Mouse (Mus musculus) stomach, postnatal 0 days (tissue): ENCODE results near the gene Cox6a1. TPM values are rescaled to one million over a fixed set of nuclear protein-coding genes. Genes with fewer than 3 reads are reported as not detected.
A peak's percentile ranks its signal among the peaks of the same experiment; 100 is the strongest.
"Not testable (repeated sequence)": the region's sequence is repeated elsewhere in the genome, so short reads cannot be mapped to it uniquely, and the experiment has no call there.

Experiments used
- ATAC-seq: fragments of 200-750 bp; cut with Nextera tagmentation; 2 replicates; pipeline ENCODE4 v1.8.0; 2017; ENCODE audit not compliant: low FRiP score, low TSS enrichment
- DNase-seq: peaks from one replicate; pipeline ENCODE4 v3.0.0-alpha.2; 2016; ENCODE audit warnings: low spot score
- H3K27ac ChIP-seq: fragments of 300-500 bp; sonication (generic); replicated peaks from 2 replicates; pipeline ENCODE4 v1.5.1; 2014; ENCODE audit warnings: mild to moderate bottlenecking, control low read depth
- H3K27me3 ChIP-seq: fragments of 300-500 bp; sonication (generic); 2 replicates; pipeline ENCODE4 v1.6.1; 2014; ENCODE audit warnings: low read length; ENCODE audit not compliant: control insufficient read depth, insufficient read depth
- H3K36me3 ChIP-seq: fragments of 300-500 bp; sonication (generic); 2 replicates; pipeline ENCODE4 v1.6.1; 2014; ENCODE audit warnings: low read length, mixed read lengths; ENCODE audit not compliant: control insufficient read depth, insufficient read depth
- H3K4me1 ChIP-seq: fragments of 300-500 bp; sonication (generic); replicated peaks from 2 replicates; pipeline ENCODE4 v1.6.1; 2014; ENCODE audit warnings: antibody characterized with exemption; ENCODE audit not compliant: control insufficient read depth, insufficient read depth
- H3K4me2 ChIP-seq: fragments of 300-500 bp; sonication (generic); replicated peaks from 2 replicates; pipeline ENCODE4 v1.6.1; 2014; ENCODE audit warnings: low read depth, mild to moderate bottlenecking, control low read depth, moderate library complexity
- H3K4me3 ChIP-seq: fragments of 300-500 bp; sonication (generic); 2 replicates; pipeline ENCODE4 v1.5.1; 2014; ENCODE audit warnings: low read depth, low read length, control low read depth
- H3K9ac ChIP-seq: fragments of 300-500 bp; sonication (generic); 2 replicates; pipeline ENCODE4 v1.6.1; 2014; ENCODE audit warnings: mild to moderate bottlenecking, low read length, control low read depth, mixed read lengths
- H3K9me3 ChIP-seq: fragments of 300-500 bp; sonication (generic); 2 replicates; pipeline ENCODE4 v1.6.1; 2016; ENCODE audit warnings: low read length; ENCODE audit not compliant: control insufficient read depth
- CTCF ChIP-seq: IDR thresholded peaks from 2 replicates; pipeline ENCODE4 v1.5.1; 2016; ENCODE audit warnings: antibody characterized with exemption, low read depth, mild to moderate bottlenecking, moderate library complexity
- EP300 ChIP-seq: optimal IDR thresholded peaks from 2 replicates; pipeline ENCODE3; 2016; ENCODE audit warnings: antibody characterized with exemption
- WGBS: fragments of 180-500 bp; shearing (Covaris S2); extraction: QIAGEN DNeasy Blood & Tissue Kit; methylation state at CpG from one replicate; pipeline ENCODE4 v1.1.7; 2014; 5-methylcytosine and 5-hydroxymethylcytosine counted together
- polyA plus RNA-seq: library from polyadenylated mRNA; unstranded; fragments of >200 nt; fragmentation: Nextera tagmentation; extraction: Ambion mirVana; gene quantifications from 2 replicates; pipeline ENCODE4 v1.2.1, GENCODE M21; 2015

Cox6a1 gene
- polyA plus RNA-seq, 1 experiment from 2014 or later: 1,574 TPM

DNA sequence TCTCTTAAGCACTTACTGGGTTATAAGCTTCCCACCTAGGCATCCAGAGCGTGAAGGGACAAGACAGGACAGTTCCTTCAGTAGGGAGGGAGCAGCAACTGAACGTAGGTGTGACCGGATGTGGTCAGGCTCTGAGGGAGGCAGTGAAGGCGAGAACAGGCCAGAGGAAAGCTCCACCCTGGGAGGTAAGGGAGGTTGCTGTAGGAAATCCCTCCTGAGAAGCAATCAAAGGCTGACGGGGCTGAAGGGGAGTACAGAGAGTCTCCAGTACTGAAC lies 35.2 kb downstream of the Cox6a1 start:
- peak; percentile 43 for DNase-seq
- no peak for TF ChIP-seq EP300
- no peak for TF ChIP-seq CTCF
- H3K27ac ChIP-seq: 0 out of 2 replicates have a peak overlapping the region, but pooled peaks have one; percentile 49

DNA sequence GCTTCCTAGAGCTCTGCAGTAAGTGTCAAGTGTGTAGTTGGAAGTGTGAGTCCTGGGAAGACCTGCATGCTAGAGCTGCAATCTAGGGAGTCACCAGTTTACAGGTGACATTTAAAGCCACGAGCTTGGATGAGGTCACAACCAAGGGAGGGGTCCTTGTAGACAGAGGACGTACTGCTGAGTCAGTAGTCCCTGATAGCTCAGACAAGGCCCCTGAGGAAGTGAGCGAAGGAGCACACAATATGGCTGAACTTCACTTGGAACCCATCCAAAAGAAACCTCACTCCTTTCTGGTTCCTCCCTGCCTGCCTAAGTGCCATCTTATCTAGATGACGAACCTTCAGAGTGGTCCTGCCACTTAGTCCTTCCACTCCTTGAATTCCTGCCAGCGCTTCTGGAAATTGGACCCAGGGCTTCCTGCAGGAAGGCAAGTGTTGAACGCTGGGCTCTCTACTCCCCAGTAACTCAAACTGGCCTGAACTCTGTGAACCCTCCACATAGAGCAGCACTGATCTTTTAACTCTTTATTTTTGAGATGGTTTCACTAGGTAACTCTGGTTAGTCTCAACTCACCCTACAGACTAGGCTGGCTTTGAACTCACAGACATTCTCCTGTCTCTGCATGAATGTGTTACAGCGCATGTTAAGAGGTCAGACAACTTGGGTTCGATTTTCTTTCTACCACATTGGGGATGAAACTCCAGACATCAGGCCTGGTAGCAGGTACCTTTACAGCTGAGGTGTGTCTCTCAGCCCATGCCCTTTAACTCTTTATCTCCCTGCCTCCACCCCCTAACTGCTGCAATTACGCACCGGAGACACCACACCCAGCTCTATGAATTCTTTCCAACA lies 35.7 kb downstream of the Cox6a1 start:
- Histone ChIP-seq H3K27me3 (no peaks in the 10 kb centered on the region), H3K27ac (peak overlapping the region; percentile 70; the same call in 1 of the 2 replicates), H3K9me3 (no peaks in the 10 kb centered on the region), H3K4me2 (no peak overlapping the region), H3K4me3 (no peak overlapping the region), H3K9ac (no peak overlapping the region), H3K4me1 (peaks cover 5% of the 10 kb centered on the region; the same call in 1 of the 2 replicates), H3K36me3 (no peaks in the 10 kb centered on the region)
- peak; percentile 89 for ATAC-seq
- no peak for TF ChIP-seq CTCF
- no peak for TF ChIP-seq EP300
- DNase-seq: peak; percentile 43
- WGBS: 51% methylated on average over 10 of the region's 10 CpGs

More for the DNA sequence above, 35.2 kb downstream of the Cox6a1 start:
- H3K36me3 ChIP-seq: no peaks in the 10 kb centered on the region
- peak; percentile 41 for ATAC-seq
- H3K9me3 ChIP-seq: no peaks in the 10 kb centered on the region
- H3K9ac ChIP-seq: no peak overlapping the region
- no peaks in the 10 kb centered on the region for H3K27me3 ChIP-seq
- WGBS: 51% methylated on average over 5 of the region's 5 CpGs
- H3K4me2 ChIP-seq: no peak overlapping the region
- H3K4me3 ChIP-seq: no peak overlapping the region
- H3K4me1 ChIP-seq: peaks cover 5% of the 10 kb centered on the region; the same call in 1 of the 2 replicates

DNA sequence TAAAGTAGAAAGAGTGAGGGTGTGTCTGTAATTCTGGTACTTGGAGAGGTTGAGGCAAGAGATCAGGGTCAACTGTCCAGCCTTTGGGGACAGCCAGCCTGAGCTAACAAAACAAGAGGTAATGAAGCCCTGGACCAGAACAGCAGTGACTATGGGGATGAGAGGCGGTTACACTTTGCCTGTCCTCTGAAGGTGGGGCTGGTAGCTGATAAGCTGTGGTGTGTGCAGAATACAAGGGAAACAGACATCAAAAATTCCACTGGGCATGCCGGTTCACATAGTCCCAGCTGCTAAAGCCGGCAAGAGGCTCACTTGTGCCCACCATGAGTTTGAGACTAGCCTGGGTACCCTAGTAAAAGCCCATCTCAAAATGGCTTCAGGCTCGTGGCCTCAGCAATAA lies 36.4 kb downstream of the Cox6a1 start:
- 64% methylated on average over 4 of the region's 4 CpGs for WGBS
- Histone ChIP-seq H3K4me1 (peaks cover 5% of the 10 kb centered on the region; the same call in 1 of the 2 replicates), H3K9me3 (no peaks in the 10 kb centered on the region), H3K27me3 (no peaks in the 10 kb centered on the region), H3K36me3 (no peaks in the 10 kb centered on the region), H3K27ac (peak overlapping the region; percentile 35; the same call in 1 of the 2 replicates), H3K4me3 (no peak overlapping the region), H3K9ac (no peak overlapping the region), H3K4me2 (no peak overlapping the region)
- ATAC-seq (no peak), DNase-seq (no peak)
- TF ChIP-seq EP300 (no peak), CTCF (no peak)

DNA sequence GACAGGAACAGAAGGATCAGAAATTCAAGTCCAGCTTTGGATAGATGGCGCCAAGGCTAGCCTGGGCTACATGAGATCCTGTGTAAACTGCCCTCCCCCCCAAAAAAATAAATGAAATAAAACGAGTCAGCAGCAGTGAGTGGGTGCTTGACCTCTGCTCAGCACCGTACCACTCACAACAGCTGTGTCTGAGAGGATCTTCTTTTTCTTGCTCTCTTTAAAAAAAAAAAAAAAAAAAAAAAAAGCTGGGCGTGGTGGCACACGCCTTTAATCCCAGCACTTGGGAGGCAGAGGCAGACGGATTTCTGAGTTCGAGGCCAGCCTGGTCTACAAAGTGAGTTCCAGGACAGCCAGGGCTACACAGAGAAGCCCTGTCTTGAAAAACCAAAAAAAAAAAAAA lies 46.6 kb downstream of the Cox6a1 start:
- not testable (repeated sequence) for ATAC-seq, H3K4me1 ChIP-seq, H3K27me3 ChIP-seq, H3K27ac ChIP-seq, H3K36me3 ChIP-seq, H3K9me3 ChIP-seq, DNase-seq, H3K9ac ChIP-seq, H3K4me2 ChIP-seq, H3K4me3 ChIP-seq
- WGBS: 72% methylated on average over 3 of the region's 7 CpGs

DNA sequence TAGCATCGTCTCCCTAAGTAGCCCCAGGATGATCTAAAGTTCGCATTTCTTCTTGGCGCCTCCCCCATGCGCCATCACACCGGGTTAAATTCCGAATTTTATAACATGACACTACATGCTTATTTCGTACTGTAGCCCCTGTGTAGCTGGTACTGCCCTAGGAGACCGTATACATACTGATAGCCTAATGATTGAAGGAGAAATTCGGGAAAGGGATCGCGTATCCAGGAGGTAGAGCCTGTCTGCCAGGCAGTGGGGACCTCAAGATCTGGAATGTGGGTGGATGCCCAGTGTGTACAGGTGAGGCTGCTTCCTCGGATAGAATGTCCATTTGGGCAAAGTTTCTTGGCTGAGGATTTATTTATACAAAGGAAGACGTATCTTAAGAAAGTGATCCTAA lies 47.2 kb downstream of the Cox6a1 start:
- 14% methylated on average over 13 of the region's 13 CpGs for WGBS
- peaks cover 5% of the 10 kb centered on the region for H3K36me3 ChIP-seq
- peak overlapping the region; percentile 81 for H3K4me2 ChIP-seq
- peak overlapping the region; percentile 80 for H3K27ac ChIP-seq
- H3K9ac ChIP-seq: peak overlapping the region; percentile 58
- ATAC-seq (no peak), DNase-seq (no peak)
- H3K4me1 ChIP-seq: peaks cover 4% of the 10 kb centered on the region
- no peaks in the 10 kb centered on the region for H3K9me3 ChIP-seq
- TF ChIP-seq EP300 (no peak), CTCF (no peak)
- no peaks in the 10 kb centered on the region for H3K27me3 ChIP-seq
- peak overlapping the region; percentile 87 for H3K4me3 ChIP-seq

DNA sequence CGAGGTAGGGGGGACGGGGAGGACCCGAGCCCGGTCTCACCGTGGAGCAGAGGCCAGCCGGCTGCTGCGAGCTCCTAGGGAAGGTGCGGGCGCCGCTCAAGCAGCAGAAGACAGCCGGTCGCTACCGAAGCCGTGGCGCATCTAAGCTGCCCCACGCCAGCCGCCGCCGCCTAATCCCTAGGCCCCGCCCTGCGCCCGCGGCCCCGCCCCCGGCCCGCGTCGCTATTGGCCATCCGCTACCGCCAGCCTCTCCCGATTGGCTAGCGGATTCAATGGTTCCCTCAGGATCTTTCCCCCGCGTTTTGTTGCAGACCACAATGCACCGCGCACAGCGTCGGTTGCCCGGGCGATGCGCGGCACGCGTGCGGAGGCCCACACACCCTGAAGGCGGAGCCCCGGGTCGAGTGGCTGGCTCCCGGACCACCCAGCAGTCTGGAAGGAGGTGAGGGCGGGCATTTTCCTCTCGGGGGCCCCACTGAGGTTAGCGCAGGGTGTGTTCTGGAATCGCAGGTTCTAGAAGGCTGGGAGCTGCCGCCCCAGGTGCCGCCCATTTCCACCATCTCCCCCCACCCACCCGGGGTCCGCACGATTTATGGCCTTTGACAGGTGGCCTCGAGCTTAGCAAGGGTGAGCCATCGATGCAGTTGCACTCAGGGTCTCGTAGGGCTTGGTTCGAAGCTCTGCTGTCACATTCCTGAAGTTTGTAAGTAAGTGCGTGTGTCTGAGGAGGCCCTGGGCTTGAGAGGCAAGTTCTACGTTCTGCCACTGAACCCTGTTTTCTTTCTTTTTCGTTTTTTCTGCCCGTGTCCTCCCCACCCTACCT lies 47.8 kb downstream of the Cox6a1 start, which contains the start of gene Dynll1:
Gene Dynll1 (minus strand): TSS at position 208 of the 823 bp plus-strand sequence.
- Histone ChIP-seq H3K27ac (peak within 1 kb of the TSS; percentile 95), H3K9me3 (no peaks in the 10 kb centered on the region), H3K4me2 (peak within 1 kb of the TSS; percentile 81), H3K4me3 (peak within 1 kb of the TSS; percentile 87), H3K9ac (peak within 1 kb of the TSS; percentile 82), H3K4me1 (peaks cover 4% of the 10 kb centered on the region), H3K36me3 (peaks cover 6% of the 10 kb centered on the region), H3K27me3 (no peaks in the 10 kb centered on the region)
- DNase-seq: peak; percentile 99
- ATAC-seq: peak; percentile 95
- under 1% methylated on average over 56 of the region's 66 CpGs for WGBS
- peak; percentile 40; the same call in 1 of the 2 replicates for TF ChIP-seq CTCF
- peak; percentile 95 for TF ChIP-seq EP300
